Mouse (Mus musculus) kidney, postnatal 10 days (tissue): ENCODE data around the gene Rai14.

Experiments used
- DNase-seq: peaks from one replicate; pipeline ENCODE4 v3.0.0; 2021; ENCODE audit warnings: mixed read lengths

Gene Rai14

DNA sequence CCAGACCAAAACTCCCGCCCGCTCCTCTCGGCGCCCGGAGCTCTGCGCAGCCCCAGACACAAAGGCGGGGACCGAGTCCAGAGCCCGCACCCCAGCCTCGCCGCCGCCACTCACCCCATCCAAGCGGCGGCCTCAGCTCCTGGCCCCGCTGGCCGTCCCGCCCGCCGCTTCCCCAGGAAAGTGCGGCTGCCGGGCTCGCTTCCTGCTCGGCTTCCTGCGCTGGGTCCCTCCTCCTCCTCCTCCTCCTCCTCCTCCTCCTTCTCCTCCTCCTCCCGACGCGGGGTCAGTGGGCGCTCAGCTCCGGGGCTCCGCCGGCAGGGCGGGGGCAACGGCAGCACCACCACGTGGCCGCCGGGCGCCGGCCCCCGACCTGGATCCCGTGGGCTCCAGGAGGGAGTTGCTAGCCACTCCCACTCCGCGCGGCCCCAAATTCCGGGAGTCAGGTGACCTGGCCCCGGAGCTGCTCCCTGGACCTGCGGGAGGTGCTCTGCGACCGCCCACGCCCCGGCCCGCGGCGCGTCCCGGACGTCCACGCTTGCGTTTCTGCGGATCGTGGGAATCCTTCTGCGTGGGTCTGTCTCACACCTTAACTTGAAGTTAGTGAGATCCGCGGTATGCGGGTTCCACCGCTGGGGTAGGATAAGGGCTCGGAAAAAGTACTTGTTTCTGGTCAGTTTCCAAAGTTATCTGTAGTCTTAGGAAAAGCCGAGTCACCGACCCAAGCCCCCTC lies at the start of gene Rai14:
Gene Rai14 (minus strand): TSS at position 216 of the 730 bp plus-strand sequence.
- peak; percentile 92 for DNase-seq

- DNase-seq = no peak
These were observed 47.0 kb upstream of the Rai14 start for GRCm38 (mm10) chr15:10761441-10761840.

DNA sequence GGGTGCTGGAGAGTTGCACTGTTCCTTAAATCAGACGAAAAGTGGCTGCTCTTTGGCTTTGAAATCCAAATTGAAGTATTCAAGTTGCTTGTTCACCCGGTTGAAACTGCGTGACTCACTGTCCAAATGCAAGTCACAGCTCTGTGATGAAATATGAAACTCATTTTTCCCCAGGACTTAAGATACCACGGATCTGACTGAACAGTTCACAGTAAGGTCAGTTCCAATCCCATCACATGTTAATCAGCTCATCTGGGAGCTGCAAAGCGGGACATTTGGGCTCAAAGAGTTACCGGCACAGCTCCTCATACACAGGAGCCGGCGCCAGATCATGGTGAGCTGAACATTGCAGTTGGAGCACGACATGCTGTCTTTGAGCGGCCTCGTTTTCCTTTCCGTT lies 45.6 kb upstream of the Rai14 start:
- no peak for DNase-seq

DNA sequence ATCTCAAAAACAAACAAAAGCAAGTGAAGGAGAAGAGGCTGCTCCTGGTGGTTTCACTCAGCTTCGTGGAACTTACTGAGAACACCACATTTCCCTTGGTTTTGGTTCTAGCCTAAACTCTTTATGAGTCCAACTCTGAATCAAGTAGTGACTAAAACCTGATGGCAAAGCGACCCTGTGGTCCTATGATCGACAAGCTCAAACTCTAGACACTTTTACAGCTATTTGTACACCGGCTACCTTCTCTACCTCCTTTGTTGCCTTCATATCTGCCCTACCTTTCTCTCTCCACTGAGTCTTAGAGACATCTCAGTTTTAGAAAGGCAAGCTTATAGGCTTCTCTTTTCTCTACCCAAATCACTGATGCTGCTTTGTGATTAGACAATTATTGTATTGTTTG lies 45.0 kb upstream of the Rai14 start:
- no peak for DNase-seq

GRCm38 (mm10) chr15:10758808-10759207 lies 44.4 kb upstream of the Rai14 start:
- no peak for DNase-seq

GRCm38 (mm10) chr15:10751141-10751540 lies 36.7 kb upstream of the Rai14 start:
- DNase-seq = no peak

GRCm38 (mm10) chr15:10750339-10750738 lies 35.9 kb upstream of the Rai14 start:
- DNase-seq = no peak

GRCm38 (mm10) chr15:10749678-10750077 lies 35.3 kb upstream of the Rai14 start:
- no peak for DNase-seq

- DNase-seq = no peak
These were observed 33.2 kb upstream of the Rai14 start for GRCm38 (mm10) chr15:10747638-10748037.

- no peak for DNase-seq
These were observed 32.8 kb upstream of the Rai14 start for GRCm38 (mm10) chr15:10747226-10747625.

DNA sequence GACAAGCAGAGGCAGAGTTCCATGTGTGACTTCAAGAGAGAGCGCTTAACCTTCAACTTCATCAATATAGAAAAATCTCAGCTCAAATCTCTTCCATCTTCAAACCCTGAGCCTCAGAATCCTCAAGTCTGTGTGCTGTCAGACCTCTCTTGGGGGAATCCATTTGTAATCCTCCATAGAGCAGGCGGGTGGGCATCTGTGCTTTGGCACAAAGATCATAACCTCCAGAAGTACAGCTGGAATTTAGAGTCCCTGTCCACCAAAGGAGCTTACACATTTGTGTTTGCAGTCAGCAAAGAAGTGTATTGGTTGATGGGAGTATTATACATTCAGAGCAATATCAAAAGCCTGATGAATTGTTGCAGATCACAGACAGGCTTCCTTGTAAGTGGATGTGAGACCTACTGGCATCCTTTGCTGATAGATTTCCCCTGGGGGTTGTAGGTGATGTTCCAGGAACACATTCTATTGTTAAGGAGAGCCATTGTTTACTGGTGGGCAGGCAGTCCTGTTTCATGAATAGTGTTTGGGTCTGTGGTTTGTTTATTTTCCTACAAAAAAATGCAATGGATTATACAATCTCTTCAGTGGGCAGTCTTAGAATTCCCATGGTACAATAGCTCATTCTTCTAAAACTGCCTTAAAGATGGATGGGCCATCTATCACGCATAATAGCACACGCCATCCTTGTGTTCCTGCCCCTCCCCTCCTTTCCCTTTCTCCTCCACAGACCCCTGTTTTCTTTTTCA lies 32.1 kb upstream of the Rai14 start:
- DNase-seq = no peak

- no peak for DNase-seq
These were observed 28.0 kb upstream of the Rai14 start for GRCm38 (mm10) chr15:10742441-10742840.

DNA sequence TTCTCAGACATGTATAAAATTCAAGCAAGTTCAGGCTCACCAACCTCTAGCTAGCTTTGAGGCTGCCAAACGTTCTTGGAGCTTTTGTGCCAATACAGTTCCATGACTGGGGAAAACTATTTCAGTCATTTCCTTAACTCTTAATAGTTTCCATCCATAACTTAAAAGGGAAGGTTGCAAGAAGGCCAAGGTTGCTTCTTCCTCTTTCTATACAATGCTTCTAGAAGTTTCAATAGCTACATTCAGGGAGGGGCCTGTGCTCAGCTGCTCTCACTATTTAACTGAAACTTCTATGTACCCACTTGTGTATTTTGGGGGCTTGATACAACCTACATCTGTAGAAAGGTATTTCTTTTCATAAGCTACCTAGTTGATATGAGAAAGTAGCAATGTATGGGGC lies 24.9 kb upstream of the Rai14 start:
- DNase-seq = no peak

- DNase-seq = peak; percentile 43
These were observed 24.1 kb upstream of the Rai14 start for GRCm38 (mm10) chr15:10738354-10739142.

DNA sequence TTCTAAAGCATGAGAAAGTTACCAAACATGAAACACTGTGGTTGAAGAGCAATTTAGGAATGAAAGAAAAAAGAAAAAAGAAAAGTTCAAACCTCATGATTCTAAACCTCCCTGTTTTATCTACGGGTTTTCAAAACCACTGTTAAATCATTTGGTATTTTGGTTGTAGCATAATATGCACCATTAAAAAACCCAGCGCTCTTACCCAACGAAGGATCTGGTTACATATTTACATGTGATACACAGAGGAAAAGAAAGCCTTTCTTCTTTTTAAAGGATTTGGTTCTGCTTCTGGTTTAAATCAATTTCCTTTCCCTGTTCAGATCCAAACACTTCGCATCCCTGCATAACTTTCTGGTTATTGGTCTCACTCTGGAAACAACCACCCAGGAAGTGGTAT lies 21.5 kb upstream of the Rai14 start:
- DNase-seq = no peak

- no peak for DNase-seq
These were observed 20.8 kb upstream of the Rai14 start for GRCm38 (mm10) chr15:10735216-10735615.

DNA sequence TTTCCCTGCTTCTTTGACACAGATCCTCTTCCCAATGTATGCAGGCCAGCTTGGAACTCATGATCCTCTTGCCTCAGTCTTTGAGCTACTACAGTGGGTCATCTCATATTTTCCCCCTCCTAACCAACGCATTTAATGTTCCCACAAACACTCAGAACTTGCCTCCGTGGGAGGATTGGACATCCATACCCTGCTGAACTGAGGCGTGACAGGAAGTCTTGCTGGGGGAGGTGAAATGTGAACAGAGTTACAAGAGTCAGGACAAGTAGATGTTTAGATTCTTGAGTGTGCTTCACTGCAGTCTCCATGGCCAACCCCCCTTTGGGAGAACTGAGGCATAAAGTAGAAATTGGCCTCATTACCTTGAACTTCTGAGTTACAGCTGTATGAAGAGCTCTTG lies 17.0 kb upstream of the Rai14 start:
- no peak for DNase-seq

DNA sequence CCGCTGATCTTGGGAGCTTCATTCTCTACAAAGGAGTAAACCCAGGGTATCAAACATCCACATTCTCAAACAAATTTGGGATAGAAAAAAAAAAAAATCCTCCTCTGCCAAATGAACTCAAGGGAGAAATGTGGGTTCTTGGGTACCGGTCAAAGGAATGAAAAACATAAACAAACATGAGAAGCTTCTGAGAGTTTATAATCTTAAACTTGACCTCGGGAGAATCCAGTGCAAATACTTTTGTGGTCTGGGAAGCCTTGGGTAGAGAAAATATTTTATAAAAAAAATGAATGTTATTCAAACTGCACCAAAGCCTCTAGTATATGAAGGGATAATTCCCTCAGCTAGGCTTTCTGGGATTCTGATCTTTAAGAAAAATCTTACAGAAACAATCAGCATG lies 11.8 kb upstream of the Rai14 start:
- no peak for DNase-seq

GRCm38 (mm10) chr15:10724857-10725256 lies 10.4 kb upstream of the Rai14 start:
- DNase-seq = no peak

DNA sequence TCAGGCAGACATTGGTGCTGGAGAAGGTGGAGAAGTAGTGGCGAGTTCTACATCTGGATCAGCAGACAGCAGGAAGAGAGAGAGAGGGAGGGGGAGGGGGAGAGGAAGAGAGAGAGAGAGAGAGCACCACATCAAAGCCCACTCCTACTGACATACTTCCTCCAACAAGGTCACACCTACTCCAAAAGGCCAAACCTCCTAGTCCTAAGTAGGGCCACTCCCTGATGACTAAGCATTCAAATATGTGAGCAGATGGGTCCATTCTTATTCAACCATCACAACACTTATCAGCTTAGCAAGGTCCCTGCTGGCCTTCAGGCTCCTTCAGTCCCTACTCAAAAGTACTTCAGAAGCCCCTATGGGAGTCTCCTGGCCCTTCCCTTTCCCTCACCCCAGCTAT lies 9.1 kb upstream of the Rai14 start:
- DNase-seq = no peak

DNA sequence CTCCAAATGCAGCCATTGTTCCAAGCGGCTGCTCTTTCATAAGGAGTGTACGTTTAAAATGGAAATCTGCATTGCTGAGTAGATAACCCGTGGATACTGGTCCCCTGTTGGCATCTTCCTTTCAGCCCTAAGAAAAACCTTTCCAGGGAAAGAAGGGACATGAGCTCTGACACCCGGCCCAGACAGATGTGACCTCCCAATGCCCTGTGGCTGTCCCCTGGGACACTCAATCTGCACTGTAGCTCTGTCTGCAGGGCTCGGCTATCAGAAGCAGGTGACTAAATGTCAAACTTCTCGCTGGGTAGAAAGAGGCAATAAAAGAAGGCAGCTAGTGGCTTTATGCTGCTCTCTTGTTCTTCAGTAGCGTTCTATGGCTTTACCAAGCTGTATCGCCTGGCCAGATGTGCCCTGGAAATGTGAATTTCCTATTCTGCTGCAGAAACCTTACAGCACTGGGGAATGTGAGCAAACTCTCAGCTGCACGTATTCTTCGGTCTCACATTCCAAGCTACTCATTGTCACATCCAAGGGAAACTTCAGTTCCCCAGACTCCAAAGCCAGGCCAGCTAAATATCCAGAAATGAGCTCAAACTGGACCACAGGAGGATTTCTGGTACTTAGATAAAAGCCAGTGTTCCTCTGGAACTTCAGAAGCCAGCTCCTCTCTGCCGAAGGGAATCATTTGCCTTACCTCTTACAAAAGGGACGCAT lies 8.4 kb upstream of the Rai14 start:
- DNase-seq = no peak

DNA sequence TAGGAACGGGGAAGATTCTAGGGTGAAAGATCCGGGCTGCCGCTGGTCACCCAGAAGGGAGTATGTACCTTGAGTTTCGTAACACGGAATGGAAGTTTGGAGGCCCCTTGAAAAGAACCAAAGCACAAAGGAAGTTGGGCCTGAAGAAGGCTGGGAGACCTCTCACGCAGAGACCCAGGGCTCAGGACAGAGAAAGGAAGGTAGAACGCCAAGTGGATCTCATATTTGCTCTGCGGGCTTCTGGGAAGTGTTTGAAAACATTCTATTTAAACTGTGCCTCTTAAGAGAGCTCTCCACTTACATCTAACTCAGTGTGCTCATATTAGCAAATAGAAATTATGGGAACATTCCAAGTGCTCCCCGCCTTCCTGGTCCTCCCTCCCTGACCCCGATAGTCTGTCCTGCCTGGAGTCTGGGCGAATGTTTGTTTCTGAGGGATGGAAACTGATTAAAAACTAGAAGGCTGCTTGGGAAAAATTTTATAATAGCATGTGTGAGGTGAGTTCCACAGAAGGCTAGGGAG lies 6.9 kb upstream of the Rai14 start:
- DNase-seq = no peak

- no peak for DNase-seq
These were observed 6.2 kb upstream of the Rai14 start for GRCm38 (mm10) chr15:10720671-10721070.
